Mouse (Mus musculus): ENCODE data around the gene Ssbp1.

Ssbp1 gene

GRCm38 (mm10) chr6:40454436-40455041 lies 16.6 kb upstream of the Ssbp1 start:
- peak in 1 of 2 experiments; percentile 50 for DNase-seq (ENCODE audit: inconsistent age in 2 of 2, low spot score in 1 of 2)

- no peak for DNase-seq (ENCODE audit: inconsistent age in 2 of 2, low spot score in 1 of 2)
These were observed 5.4 kb upstream of the Ssbp1 start for GRCm38 (mm10) chr6:40465710-40466109.

- DNase-seq (ENCODE audit: inconsistent age in 2 of 2, low spot score in 1 of 2): no peak
These were observed 513 bp downstream of the Ssbp1 start for GRCm38 (mm10) chr6:40471720-40472010.

DNA sequence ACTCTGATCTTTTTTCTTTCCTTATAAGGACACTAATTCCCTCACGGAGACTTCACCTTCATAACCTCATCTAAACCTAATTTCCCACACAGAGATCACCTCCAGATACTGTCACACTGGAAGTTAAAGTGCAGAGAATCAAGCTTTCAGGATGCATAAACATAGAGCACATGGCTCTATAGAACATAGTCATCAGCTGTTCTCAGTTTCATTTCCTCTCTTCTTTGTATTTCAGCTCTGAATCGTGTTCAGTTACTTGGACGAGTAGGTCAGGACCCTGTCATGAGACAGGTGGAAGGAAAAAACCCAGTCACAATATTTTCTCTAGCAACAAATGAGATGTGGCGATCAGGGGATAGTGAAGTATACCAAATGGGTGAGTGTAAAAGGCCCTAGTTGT lies 5.0 kb downstream of the Ssbp1 start:
- DNase-seq (ENCODE audit: inconsistent age in 2 of 2, low spot score in 1 of 2): no peak

DNA sequence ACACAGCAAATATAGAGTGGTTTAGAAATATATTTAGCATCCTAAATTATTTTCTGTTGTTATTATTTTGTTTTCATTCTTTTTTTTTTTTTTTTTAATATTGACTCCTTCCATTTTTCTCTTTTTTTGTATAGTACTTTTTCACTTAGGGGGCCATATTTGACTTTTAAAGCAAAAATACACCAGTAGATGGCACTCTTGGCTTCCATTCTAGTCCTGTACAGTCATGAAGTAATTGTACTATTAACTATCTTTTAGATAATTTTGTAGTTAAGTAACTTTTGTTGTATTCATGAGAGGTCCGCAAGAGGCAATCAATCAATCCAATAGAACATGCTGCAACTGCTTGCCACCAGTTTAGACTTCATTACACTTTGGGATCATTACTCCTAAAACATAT lies 8.6 kb downstream of the Ssbp1 start:
- peak in 1 of 2 experiments; percentile 34 for DNase-seq (ENCODE audit: inconsistent age in 2 of 2, low spot score in 1 of 2)

DNA sequence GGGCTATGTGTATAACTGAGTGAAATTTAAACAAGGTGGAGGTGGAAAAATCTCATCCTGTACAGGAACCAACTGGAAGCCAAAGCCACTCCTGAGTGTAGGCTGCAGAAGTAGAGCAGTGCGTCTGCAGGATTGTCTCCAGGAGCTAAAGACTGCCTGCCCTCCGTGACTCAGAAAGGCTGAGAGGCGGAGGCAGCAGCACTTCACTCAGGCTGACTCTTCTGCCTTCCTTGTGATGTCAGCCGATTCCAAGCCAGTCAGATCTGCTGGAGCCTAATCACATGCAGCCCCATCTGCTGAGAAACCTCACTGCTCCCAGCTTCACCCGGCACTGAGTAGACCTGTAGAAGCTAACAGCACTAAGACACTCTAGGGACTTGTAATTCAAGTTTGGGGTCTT lies 11.2 kb downstream of the Ssbp1 start:
- no peak for DNase-seq (ENCODE audit: inconsistent age in 2 of 2, low spot score in 1 of 2)

DNA sequence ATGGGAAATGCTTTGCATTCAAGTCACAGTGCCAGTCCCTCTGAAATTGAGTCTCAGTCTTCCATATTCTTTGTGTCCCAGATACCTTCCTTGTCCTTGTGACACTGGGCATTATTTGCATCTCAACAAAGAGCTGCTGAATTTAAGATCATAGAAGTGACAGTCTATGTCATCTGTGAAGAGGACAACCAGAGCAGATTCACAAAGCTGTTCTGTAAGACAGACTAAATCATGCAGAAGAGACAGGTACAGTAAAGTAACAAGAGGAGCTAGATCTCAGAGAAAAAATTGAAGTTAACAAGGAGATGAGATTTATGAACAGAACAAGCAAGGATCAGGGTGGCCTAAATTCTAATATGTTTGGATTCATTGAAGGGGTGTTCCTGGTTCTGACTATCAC lies 19.8 kb downstream of the Ssbp1 start, which contains the start of gene Tas2r137:
Gene Tas2r137 (plus strand): TSS at position 301 of the 400 bp plus-strand sequence.
- no peak for DNase-seq (ENCODE audit: inconsistent age in 2 of 2, low spot score in 1 of 2)

DNA sequence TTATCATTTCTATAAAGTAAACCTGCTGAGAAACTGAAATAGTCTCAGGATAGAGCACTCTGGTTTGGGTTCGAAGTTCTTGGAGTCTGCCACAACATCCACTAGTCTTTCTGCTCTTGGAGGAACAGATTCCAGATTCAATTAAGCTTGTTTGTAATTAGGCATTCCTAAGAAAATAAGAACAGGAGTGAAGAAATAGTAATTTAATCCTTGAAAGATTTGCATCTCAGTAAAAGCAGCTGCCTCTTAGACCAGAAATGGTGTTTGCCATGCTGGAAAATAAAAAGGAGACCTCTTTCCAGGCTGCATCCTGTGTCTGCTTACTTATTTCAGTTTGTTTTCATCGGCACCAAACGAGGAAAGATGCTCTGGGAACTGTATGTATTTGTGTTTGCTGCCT lies 22.1 kb downstream of the Ssbp1 start, which contains the start of gene Tas2r108:
Gene Tas2r108 (plus strand): TSS at position 301 of the 400 bp plus-strand sequence.
- no peak for DNase-seq (ENCODE audit: inconsistent age in 2 of 2, low spot score in 1 of 2)

DNA sequence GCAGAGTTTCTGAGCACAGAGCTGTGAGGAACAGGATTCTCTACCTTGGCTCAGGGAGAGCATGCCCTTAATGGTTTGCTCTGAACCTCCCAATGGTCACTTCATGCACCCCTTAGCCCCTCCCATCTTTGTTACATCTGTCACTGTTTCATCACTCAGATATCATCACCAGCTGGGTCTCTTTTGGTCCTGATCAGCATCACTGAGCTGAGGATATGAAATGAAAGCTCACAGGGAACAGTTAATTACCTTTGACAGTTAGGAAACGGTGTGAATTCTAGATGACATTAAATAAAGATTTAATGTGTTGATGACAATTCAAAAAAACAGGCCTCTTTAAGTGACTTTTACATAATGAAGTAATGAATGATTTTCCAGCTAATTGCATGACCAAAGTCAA lies 48.3 kb downstream of the Ssbp1 start, which contains the start of gene Prss37:
Gene Prss37 (minus strand): TSS at position 101 of the 400 bp plus-strand sequence.
- no peak for DNase-seq (ENCODE audit: inconsistent age in 2 of 2, low spot score in 1 of 2)

Data from adrenal gland, adult (tissue).